Mouse (Mus musculus): Measurements from ENCODE around the gene Epb41.

DNA sequence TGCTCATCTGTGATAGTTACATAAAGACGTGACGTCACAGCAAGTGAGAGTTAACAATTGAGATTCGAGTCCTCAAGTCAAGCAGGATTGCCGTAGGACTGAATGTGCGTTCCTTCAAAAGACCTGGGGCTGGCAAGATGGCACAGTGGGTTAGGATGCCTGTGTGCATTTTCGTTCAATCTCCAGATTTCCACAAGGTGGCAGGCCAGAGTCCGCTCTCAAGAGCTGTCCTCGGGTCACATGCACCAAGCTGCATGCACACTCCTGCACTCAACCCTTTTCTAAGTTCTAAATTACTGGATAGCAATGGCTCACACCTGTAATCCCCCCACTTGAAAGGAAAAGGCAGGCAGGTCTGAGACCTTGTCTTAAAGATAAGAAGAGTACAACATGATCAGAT lies 170.6 kb downstream of the Epb41 start:
- TF ChIP-seq CTCF (IDR thresholded peaks at IDR 0.05) = peak; percentile 64
- no peak for TF ChIP-seq POLR2A (IDR thresholded peaks at IDR 0.05; ENCODE audit: insufficient read depth, low read depth, low read length)
- TF ChIP-seq EP300 (IDR thresholded peaks at IDR 0.05; ENCODE audit: insufficient read depth, low read depth, low read length) = peak; percentile 41; the same call in 1 of the 2 replicates

Measured in heart, adult 2 months (tissue).